Mouse (Mus musculus) megakaryocyte progenitor cell, adult 5-6 weeks (primary cell): ENCODE data around the gene Scd2. TPM values are rescaled to one million over a fixed set of nuclear protein-coding genes. Genes with fewer than 3 reads are reported as not detected.
"Not testable (repeated sequence)": the region's sequence is repeated elsewhere in the genome, so short reads cannot be mapped to it uniquely, and the experiment has no call there.

Experiments
- ATAC-seq: replicated peaks from 2 replicates; pipeline ENCODE4 v1.8.0; 2016; ENCODE audit warnings: mild to moderate bottlenecking, moderate TSS enrichment, inconsistent platforms; ENCODE audit not compliant: poor library complexity
- total RNA-seq, 2 experiments: library from RNA; stranded (forward) in 1 of 2; stranded (reverse) in 1 of 2; fragments of 157-497, 149-512 nt in 1 of 2; fragments of 200-1000 nt in 1 of 2; gene quantifications; 2 replicates each; pipeline versions ENCODE4 v1.2.3 to v1.2.4; 2015 to 2017

The Scd2 gene
- total RNA-seq, 2 experiments from 2014 or later, result 88.5 to 101 TPM

DNA sequence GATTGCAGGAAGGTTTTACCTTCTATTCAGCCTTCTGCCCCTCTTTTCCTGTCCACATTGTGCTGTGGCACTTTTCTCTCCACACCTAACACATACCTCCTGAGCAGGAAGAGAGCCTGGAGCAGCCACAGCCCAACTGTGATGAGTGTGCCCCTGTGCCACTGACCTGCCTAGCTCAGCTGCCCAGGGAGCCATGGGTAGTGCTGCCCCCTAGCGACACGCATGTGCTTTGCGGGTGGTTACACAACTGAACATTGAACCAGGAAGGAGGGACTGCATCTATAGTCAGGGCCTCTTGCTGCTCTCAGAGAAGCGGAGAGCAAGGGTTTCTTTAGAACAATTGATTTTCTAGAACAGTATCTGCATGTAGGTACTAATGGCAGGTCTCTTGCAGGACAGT is 2.3 kb downstream of the Scd2 start:
- ATAC-seq, result peak; percentile 59

DNA sequence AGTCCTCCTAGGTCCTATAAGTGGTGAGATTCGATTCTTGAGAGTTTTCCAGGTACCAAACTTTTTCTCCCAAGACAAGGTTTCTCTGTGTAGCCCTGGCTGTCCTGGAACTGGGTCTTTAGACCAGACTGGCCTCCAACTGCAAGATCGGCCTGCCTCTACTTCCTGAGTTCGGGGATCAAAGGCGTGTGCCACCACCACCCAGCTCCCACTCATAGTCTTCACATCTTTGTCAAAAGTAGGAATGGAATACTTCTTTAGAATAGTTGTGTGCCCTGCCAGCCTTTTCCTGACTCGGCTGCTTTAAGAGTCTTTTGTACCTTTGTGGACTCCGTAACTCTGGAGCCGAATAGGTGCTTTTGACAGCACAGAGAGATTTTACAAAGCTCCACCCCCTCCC is 2.7 kb downstream of the Scd2 start:
- ATAC-seq, result no peak

DNA sequence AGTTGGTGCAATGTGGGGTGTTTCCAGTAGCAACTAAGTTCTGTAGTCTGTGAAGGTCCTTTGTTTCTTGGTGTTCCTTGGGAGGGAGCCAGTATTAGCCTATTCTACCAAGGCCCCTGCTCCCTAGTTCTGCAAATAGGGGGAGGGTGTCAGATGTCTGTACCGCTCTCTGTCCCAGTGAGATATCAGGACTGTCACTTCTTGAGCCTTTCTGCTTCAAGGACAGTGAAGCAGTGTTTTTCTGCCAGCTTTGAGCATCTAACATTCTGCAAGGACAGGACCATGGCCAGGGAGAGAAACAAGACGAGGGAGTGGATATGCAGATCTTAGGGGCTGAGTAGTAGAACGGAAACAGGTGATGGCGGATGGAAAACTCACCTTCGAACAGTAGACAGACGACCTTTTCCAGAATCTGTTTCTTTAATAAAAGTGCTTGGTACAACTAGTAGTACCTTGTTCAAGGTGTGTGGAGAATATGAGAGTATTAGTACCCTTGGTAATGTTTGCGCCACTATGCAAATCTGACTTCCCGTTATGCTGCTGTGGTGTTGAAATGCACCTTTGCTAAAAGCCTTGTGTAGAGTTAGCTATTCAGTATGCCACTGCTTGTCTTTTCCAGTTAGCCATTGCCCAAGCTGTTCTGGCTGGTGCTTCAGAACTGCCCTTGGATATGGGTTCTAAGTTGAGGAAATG is 3.7 kb downstream of the Scd2 start:
- ATAC-seq, result no peak

DNA sequence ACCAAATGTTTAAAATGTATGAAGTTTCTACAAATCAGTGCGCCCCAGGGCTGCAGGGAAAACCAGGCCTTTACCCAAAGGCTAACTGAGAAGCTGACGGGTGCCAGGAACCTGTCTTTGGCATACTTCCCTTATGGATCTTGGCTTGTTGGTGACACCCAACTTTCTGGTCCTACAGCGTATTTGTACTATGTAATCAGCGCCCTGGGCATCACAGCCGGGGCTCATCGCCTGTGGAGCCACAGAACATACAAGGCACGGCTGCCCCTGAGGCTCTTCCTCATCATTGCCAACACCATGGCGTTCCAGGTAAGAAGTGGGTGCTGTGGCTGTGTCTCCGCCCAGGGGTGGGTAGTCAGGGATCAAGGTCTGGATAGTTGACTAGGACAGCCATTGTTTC is 4.4 kb downstream of the Scd2 start:
- ATAC-seq, result no peak

DNA sequence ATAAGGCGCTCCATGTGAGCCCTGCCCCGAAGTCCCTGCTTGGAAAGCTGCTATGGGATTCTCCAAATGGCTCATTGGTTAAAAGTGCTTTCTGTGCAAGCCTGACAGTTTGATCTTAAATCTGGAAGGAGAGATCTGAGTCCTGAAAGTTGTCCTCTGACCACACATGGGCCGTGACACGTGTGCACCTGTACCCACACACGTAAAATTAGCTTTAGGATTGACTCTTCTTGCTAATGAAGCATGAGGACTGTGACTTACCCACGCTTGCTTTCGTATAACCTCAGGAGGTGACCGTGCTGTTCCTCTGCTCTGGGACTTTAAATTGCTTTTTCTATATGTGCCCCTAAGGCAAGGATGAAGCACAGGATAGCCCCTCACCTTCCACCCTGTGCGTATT is 5.6 kb downstream of the Scd2 start:
- ATAC-seq, result no peak

DNA sequence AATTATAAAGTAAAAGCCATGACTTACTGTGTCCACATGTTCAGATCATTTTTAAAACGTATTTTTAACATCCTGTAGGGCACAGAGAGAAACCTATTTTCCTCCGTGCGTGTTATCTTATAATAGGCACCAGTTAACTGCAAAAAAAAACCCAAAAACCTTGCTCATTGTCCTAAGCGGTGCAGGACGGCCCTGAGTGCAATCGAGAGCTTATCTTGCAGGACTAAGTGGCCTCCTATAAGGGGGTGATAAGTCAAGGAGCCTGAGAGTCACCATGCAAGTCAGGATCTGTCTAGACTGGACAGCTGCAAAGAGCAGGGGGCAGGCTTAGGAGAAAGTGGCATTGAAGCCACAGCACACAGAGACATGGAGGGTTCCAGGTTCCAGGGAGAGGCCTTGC is 6.4 kb downstream of the Scd2 start:
- peak; percentile 13 for ATAC-seq

DNA sequence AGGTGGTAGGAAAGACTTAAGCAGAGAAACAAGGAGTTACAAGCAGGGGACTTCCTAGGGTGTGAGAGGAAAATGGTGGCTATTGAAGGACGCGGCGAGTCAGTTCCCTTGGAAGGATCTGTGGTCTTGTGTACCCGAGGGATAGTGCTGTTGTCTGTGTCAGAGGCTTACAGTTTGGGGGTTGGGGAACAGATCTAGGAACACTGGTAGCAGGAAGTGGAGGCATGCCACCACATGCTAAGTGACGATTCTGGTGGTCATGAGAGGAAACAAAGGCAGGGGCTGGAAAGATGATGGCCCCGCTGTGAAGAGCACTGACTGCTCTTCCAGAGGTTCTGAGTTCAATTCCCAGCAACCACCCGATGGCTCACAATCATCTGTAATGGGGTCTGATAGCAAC is 7.0 kb downstream of the Scd2 start:
- no peak for ATAC-seq

DNA sequence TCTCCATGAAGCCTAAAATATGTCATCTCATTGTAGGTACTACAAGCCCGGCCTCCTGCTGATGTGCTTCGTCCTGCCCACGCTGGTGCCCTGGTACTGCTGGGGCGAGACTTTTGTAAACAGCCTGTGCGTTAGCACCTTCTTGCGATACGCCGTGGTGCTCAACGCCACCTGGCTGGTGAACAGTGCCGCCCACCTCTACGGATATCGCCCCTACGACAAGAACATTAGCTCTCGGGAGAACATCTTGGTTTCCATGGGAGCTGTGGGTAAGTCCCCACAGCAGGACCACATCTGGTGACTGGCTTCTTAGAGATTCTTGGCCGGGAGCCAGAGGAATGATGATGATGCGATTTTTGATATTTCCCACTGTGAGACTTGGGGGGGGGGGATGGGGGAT is 7.7 kb downstream of the Scd2 start:
- 0 out of 2 replicates have a peak, but pooled peaks have one; percentile 5 for ATAC-seq

DNA sequence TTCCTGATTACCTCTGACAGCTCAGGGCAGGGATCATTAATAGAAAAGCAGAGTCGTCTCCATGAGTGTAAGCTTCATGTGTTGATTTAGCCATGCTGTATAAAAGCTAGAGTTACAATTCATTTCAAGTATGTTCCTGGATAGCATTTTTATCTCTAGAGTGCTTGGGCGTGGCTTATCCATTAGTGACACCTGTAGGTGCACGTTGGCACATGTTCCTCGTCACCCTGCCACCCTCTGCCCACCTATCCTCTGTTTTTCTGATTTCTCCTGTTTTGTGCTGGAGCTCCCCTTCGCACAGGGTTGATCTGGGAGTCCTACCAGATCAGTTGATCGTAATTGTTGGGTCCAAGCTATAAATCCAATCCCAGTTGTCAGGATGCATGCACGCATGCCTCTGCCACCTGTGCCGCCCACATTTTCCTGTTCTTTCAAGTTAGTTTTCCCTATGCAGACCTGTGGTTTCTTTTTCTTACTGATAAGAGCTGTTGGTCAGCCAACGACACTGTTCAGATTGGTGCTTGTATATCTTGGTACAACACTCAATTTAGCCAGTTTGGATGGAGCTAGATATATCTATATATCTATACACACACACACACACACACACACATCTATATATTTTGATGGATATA is 8.3 kb downstream of the Scd2 start:
- ATAC-seq, result peak; percentile 43

DNA sequence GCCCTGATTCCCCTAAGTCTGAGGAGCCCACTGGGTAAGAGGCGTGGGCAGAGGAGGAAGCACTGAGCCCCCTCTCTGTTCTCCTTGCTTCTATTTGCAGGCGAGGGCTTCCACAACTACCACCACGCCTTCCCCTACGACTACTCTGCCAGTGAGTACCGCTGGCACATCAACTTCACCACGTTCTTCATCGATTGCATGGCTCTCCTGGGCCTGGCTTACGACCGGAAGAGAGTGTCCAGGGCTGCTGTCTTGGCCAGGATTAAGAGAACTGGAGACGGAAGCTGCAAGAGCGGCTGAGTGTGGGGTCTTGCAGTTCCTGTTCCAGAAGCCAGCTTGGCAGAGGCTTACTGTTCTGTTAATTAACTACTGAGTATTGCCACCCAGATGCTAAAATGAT is 9.4 kb downstream of the Scd2 start:
- no peak for ATAC-seq

DNA sequence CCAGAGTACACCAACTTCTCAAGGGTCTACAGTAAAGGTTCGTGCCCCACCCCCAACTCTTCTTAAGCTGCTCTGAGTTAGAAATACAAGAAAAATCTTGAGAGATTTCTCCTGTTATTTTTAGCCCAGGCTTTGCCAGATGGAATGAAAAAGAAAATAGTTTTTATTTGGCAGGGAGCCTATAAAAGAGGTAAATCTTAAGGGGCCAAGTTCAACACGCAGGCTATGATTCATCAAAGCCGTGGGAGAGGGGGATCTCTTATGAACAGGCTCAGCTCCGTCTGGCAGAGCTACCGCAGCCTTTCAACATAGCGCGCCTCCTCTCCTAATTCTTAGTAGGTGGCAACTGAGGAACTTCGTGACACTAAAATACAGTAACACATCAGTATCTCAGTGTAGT is 10.0 kb downstream of the Scd2 start:
- ATAC-seq, result no peak

DNA sequence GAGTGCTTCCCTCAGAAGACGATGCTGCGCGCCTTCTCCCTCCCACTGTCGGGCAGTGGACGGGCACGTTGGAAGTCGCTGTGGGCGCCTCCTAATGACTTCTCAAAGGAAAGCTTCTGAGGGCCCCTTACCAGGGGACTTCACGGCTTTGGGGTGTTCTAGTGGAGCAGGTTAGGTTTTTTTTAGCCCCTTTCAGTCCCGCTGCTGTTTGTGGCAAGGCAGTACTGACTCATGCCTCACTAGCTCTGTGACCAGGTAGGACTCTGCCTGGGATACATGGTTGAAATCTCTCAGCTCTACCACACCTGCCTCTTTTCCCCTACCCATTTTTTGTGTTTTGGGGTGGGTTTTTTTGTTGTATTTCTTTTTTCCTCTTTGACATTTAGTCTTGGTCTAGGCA is 10.9 kb downstream of the Scd2 start:
- ATAC-seq, result no peak

DNA sequence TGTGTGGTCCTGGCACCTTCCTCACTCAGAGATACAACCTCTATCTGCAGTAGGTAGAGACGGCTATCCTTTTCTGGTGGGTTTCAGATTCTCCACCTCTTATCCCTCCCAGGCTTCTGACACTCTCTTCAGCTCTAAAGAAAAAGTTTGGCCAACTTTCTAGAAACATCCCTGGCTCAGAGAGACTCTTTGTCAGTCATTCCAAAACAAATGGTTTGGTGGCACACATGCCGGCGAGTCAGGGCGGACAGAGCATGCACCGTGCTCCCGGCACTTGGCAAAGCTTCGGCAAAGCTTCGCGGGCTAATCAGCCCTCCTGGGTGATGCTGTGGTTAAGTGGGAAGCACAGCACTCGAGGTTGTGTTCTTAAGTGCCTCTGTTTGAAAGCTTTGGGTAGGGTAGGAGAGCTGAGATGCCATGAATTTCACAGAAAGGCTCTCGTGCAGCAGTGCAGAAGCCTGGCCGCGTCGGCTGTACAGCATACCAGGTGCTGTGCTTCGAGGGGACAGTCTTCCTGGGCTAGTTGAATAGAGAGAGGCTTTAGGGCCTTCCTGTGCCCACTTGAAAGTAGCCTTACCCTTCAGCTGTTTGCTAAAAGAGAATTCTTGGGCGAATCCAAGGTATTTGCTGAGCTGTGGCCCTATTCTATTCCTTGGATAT is 11.5 kb downstream of the Scd2 start:
- no peak for ATAC-seq

DNA sequence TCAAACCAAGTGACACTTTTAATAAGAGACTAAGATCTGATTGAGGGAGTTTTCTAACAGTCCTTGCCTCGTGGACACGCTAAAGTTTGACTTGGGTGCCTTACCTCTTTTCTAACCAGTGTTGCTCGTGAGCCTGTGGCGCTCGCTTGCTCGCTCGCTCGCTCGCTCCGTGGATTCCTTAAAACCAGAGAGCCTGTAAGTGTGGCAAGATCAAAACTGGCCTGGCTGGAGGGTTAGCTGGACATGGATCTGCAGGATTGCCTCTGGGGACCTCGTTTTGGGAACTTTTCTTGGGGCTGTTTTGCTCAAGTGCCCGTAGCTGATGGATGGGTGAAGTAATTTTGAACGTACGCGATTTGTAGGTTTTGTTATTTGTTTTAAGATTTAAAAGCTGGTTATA is 12.2 kb downstream of the Scd2 start:
- ATAC-seq, result no peak

DNA sequence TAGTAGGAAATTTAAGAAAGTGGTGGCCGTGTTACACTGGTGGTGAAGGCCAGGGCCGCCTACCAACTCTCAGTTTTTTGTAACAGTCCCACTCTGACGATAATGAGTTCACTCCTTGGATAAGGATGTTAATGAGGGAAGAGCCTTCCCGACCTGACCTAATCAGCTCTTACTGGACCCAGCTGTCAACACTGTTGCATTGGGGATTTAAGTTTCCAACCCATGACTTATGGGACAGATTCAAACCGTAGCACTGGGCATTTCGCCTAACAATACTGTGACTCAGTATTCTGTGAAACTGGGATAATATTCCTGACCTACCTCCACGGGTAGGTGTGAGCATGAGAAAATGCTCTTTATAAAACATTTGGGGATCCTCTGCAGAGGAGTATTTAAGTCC is 12.7 kb downstream of the Scd2 start:
- ATAC-seq, result no peak

DNA sequence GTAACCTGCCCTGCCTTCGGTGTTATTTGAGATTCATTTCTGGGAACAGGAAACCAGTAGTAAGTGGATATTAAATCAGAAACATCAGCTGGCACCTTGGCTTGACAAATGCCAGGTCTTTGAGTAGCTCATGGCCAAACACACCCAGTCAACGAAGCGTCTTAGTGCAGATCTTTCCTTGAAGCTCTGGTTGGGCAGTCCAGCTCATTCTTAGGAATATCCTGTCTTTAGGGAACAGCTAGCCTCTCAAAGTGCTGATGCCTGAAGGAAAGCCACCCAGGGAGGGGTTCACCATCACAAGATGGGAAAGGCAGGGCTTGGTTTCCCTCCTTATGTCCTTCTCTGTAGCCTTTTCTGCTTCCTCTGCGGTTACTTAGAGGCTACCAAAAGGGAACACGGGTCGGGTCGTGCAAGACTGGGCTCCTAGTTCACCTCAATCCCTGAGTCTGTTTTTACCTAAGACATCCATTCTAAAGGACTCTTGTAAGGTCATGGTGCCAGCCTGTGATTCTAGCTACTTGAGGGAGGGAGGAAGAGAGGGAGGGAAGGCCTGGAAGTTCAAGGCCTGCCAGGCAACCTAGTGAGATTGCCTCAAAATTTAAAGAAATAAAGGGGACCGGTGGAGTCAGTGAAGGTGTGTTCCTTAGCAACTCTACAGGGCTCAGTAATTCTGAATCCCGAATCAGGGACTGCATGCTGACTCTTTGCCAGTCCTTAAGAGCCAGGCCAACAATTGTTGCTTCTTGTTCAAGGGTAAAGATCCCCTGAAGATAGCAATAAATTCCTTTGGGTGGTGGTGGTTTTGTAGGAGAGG is 13.8 kb downstream of the Scd2 start:
- no peak for ATAC-seq

DNA sequence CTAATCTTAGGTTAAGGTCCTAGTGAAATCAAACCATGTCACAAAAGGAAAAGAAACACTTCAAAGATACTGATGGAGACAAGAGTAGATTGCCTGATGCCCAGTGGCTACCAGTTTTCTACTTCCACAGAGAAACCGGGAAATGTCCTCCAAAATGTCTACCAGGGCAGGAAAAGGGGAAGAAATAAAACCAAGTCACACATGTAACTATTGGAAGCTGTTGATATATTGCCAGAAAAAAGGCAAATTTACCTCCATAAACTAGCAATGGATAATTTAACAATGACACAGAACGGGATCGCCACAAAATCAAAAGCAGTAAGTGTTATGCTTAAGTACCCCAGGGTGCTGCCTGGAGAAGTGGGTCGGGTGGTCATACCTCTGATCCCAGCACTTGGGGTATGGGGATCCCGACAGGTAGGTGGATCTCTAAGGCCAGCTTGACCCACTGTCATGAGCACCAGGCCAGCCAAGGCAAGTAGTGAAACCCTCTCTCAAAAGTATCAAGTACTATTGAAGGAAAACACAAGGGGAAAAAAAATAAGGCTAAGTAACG is 14.5 kb downstream of the Scd2 start:
- ATAC-seq, result no peak

DNA sequence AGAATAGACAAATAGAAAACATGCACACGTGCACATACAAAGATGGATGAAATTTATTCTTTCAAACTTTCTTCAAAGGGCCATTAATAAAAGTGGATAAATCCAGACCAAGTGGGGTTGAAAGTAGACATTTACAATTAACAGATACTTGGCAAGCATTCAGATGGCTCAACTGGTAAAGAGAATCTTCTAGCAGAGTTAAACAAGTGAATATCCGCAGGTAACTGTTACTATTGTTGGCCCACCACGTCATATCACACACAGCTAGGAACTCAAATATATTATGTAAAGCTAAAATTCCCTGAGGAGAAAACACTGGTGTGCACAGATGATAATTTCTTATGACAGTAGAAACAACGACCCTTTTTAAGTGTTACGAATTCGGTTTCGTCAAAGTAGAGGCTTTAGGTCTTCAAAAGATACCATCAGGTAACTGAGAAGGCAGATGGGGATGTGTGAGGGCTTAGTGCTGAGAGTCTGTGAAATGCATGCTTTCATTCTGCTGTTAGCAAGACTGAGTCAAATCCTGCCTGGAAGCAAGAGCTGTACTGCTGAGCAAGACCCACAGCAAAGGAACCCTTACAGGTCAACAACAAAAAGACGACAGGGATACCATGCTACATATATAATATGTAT is 15.3 kb downstream of the Scd2 start:
- ATAC-seq, result no peak

DNA sequence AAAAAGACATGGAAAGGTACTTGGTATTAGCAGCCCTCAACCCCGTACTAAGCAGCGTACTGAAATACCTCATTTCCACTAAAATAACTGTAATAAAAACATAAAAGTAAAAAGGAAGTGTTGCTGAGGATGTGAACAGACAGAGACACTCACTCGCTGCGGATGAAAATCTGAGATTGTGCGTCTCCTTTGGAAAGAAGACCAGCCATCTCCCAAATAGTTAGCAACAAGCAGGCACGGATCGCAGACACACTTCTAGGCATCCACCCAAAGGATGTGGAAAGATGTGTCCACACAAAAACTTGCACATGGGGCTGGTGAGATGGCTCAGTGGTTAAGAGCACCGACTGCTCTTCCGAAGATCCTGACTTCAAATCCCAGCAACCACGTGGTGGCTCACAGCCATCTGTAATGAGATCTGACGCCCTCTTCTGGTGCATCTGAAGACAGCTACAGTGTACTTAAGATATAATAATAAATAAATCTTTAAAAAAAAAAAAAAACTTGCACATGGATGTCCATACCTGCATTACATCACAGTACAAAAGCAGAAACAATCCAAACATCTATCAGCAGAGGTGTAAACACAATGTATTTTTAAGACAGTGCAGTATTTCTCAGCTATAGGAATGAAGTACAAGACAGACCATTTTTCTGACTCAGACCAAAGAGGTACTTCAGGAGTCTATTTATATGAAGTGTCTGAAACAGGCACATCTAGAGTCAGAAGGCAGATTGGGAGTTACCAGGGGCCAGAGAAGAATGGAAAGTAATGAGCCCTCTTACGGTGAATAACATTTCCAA is 16.1 kb downstream of the Scd2 start:
- ATAC-seq, result no peak

DNA sequence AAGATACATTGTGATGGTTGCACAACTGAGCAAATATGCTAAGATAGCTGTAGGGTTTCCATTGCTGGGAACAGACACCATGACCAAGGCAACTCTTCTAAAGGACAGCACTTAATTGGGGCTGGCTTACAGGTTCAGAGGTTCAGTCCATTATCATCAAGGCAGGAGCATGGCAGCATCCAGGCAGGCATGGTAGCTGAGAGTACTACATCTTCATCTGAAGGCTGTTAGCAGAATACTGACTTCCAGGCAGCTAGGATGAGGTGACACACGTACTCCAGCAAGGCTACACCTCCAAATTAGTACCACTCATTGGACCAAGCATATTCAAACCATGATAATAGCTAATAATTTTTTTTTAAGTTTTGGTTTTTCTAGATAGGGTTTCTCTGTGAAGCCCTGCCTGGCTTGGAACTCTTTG is 16.7 kb downstream of the Scd2 start:
- not testable (repeated sequence) for ATAC-seq
